Mouse (Mus musculus) lung, adult 2 months (tissue): ENCODE results near the gene Pole3. TPM values are rescaled to one million over a fixed set of nuclear protein-coding genes. Genes with fewer than 3 reads are reported as not detected.

Experiments used
- DNase-seq: peaks from one replicate; pipeline ENCODE4 v3.0.0; 2022
- H3K4me1 ChIP-seq: fragments of 200-500 bp; 2 replicates; pipeline ENCODE4 v1.6.1; 2011; ENCODE audit warnings: low read length; ENCODE audit not compliant: control insufficient read depth, insufficient read depth
- H3K4me3 ChIP-seq: fragments of 200-500 bp; replicated peaks from 2 replicates; pipeline ENCODE3; 2011; ENCODE audit warnings: low read depth, mild to moderate bottlenecking, control low read depth, low read length; ENCODE audit errors: extremely low read depth
- CTCF ChIP-seq: fragments of 200-500 bp; IDR thresholded peaks from 2 replicates; pipeline ENCODE4 v1.5.1; 2011; ENCODE audit warnings: mild to moderate bottlenecking, low read length, control low read depth; ENCODE audit not compliant: insufficient read depth
- POLR2A ChIP-seq: fragments of 200-500 bp; IDR thresholded peaks from 2 replicates; pipeline ENCODE4 v1.6.1; 2011; ENCODE audit warnings: low read depth, mild to moderate bottlenecking, control low read depth, low read length, borderline replicate concordance; ENCODE audit errors: extremely low read depth
- WGBS: fragments of 180-500 bp; shearing (Covaris S2); methylation state at CpG from one replicate; pipeline ENCODE4 v1.1.7; 2018; 5-methylcytosine and 5-hydroxymethylcytosine counted together
- polyA plus RNA-seq: library from polyadenylated mRNA; depleted of rRNA; stranded (reverse); fragments of >200 nt; gene quantifications from 2 replicates; pipeline ENCODE4 v1.2.3, GENCODE M21; 2012; rRNA removed

Gene Pole3
- 8.9 and 16.1 TPM in 2 replicates for polyA plus RNA-seq

DNA sequence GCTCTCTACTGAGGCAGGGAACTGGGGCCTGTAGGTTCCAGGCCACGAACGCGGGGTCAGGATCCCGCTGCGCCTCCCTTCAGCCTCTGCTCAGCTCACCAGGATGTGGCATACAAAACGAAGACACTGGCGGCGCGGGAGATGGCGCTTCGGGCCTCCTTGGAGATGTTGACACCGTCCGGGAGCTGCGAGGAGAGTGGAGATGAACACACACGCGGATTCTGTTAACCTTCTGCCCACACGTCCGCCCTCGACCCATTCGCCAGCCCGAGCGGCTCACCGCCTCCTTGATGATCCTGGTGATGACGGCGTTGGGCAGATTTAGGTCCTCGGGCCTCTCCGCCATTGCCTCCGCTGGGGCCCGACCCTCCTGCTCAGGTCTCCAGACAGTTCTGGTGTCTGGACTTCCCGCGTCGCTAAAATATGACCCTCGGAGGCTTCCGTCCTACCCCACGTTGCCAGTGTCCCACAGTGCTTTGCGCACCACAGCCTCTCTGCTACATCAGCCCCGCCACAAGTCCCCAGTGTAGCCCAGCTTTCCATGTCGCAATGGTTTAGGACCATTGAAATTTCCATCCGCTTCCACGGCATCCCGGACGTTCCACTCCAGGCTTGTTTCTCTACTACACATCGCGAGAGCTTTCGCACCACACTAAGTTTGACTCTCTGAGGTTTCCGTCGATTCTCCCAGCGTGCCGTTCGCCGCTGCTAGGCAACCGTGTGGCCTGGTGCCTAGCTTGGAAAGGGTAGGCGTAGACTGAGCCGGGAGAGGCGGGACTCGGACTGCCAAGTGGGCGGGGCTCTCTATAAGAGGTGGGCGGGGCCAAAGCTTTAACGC is at the start of gene Pole3, which contains the start of gene 4933430I17Rik:
Gene Pole3, minus strand, starts transcription at position 418 of the 838 bp plus-strand sequence.
Gene 4933430I17Rik, plus strand, starts transcription at position 719 of the 838 bp plus-strand sequence.
- under 1% methylated on average over 59 of the region's 59 CpGs for WGBS
- Histone ChIP-seq H3K4me1 (peaks cover 4% of the 10 kb centered on the region; the same call in 1 of the 2 replicates), H3K4me3 (peak within 1 kb of the TSS; percentile 91)
- peak; percentile 98 for DNase-seq
- TF ChIP-seq POLR2A, result no peak
- TF ChIP-seq CTCF, result no peak

- H3K4me3 ChIP-seq, result no peak overlapping the region
- WGBS, result 63% methylated on average over 5 of the region's 5 CpGs
- H3K4me1 ChIP-seq, result no peaks in the 10 kb centered on the region
- DNase-seq, result no peak
- TF ChIP-seq CTCF (no peak), POLR2A (no peak)
Observed at GRCm38 (mm10) chr4:62570029-62570428, 45.2 kb upstream of the Pole3 start.

DNA sequence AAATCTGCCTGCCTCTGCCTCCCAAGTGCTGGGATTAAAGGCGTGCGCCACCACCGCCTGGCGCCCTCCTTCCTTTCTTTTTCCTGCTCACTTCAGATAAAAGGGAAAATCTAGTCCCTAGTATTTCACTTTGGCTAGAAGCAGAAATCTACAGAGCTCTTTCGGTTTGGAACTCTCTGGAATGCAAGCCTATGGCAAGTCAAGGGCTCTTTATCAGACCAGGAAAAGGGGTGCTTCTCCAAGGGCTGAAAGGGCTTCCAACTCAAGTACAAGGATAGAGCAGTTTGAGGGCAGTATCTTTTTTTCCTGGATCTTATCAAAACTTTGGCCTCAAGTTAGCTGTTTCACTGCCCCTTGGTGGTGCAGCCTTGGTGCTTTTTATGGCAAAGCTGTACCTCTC is 44.7 kb upstream of the Pole3 start:
- H3K4me3 ChIP-seq, result no peak overlapping the region
- TF ChIP-seq POLR2A (no peak), CTCF (no peak)
- H3K4me1 ChIP-seq, result no peaks in the 10 kb centered on the region
- DNase-seq, result no peak
- 86% methylated on average over 5 of the region's 5 CpGs for WGBS

DNA sequence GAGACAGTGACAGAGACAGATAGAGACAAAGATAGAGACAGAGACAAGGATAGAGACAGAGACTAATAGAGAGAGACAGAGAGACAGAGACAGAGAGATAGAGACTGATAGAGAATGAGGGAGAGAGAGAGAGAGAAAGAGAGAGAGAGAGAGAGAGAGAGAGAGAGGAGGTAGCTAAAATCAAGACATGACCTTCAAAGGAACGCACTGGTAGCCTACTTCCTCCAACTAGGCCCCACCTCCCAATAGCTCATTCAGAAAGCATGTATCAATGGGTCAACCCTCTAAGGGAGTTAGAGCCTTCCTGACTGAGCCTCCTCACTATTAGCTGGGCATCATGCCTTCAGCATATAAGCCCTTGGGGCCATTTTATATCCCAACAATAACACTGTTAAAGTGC is 43.5 kb upstream of the Pole3 start:
- no peak for DNase-seq
- no peak for TF ChIP-seq POLR2A
- no peak for TF ChIP-seq CTCF
- H3K4me3 ChIP-seq, result no peak overlapping the region
- WGBS, result 54% methylated on average over 1 of the region's 1 CpGs
- H3K4me1 ChIP-seq, result no peaks in the 10 kb centered on the region

DNA sequence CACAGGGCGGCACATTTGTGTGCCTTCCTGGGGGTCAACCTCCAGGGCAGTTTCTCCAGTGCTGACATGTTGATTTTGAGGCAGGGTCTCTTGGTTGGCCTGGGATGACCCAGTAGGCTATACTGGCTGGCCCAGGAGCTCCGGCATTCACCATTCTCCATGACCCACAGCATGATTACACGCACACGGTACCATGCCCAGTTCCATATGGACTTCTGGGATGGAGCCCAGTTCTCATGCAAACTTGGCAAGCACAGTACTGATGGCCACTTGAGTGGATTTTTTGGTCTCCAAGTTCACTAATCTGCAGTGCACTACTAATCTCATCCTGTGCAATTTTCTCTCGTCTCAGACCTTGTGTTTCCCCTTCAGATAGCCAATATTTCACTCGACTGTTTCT is 42.8 kb upstream of the Pole3 start:
- no peak for DNase-seq
- TF ChIP-seq CTCF, result no peak
- TF ChIP-seq POLR2A, result no peak
- 83% methylated on average over 6 of the region's 6 CpGs for WGBS
- no peaks in the 10 kb centered on the region for H3K4me1 ChIP-seq
- H3K4me3 ChIP-seq, result no peak overlapping the region

DNA sequence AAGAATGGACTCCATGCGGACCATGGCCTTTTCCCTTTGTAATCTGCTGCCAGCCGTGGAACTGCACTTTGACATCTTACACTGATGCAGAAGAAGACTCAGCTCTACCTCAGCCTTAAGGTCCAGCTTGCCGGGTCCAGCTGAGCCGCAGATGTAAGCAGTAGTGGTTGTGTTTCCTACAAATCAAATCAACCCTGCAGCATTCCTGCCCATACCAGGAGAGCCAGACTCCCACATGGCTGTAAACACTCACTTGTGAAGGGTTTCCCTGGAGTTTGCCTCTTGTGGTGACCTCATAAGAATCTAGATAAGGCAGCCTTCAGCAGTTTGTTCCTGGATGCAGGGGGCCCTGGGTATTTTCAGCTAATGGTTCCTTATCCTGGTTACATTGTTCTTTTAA is 41.7 kb upstream of the Pole3 start:
- Histone ChIP-seq H3K4me3 (no peak overlapping the region), H3K4me1 (0 out of 2 replicates have a peak, but pooled peaks cover 3% of the 10 kb centered on the region)
- DNase-seq, result no peak
- TF ChIP-seq POLR2A (no peak), CTCF (no peak)
- 66% methylated on average over 4 of the region's 4 CpGs for WGBS

GRCm38 (mm10) chr4:62562006-62562405 is 37.1 kb upstream of the Pole3 start:
- Histone ChIP-seq H3K4me3 (no peak overlapping the region), H3K4me1 (0 out of 2 replicates have a peak, but pooled peaks cover 3% of the 10 kb centered on the region)
- TF ChIP-seq CTCF (no peak), POLR2A (no peak)
- WGBS, result 54% methylated on average over 4 of the region's 4 CpGs
- DNase-seq, result no peak

DNA sequence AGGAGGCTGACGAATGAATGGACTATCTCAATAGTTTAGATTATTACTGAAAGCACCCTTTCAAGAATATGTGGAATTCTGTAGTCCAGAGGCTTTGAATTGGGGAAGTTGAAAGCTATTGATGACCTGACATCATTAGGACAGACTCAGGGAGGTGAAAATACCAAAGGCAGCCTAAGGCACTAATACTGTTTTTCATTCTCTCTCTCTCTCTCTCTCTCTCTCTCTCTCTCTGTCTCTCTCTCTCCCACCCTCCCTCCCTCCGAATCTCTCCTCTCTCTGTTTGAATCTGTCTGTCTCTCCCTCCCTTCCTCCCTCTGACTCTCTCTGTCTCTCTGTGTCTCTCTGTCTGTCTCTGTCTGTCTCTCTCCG is 36.7 kb upstream of the Pole3 start:
- Histone ChIP-seq H3K4me3 (no peak overlapping the region), H3K4me1 (0 out of 2 replicates have a peak, but pooled peaks cover 3% of the 10 kb centered on the region)
- no peak for DNase-seq
- no peak for TF ChIP-seq POLR2A
- no peak for TF ChIP-seq CTCF
- WGBS, result 42% methylated on average over 3 of the region's 3 CpGs

GRCm38 (mm10) chr4:62560963-62561629 is 36.2 kb upstream of the Pole3 start:
- H3K4me1 ChIP-seq, result 0 out of 2 replicates have a peak, but pooled peaks cover 3% of the 10 kb centered on the region
- DNase-seq, result peak; percentile 61
- TF ChIP-seq POLR2A (no peak), CTCF (peak; percentile 28; the same call in 1 of the 2 replicates)

DNA sequence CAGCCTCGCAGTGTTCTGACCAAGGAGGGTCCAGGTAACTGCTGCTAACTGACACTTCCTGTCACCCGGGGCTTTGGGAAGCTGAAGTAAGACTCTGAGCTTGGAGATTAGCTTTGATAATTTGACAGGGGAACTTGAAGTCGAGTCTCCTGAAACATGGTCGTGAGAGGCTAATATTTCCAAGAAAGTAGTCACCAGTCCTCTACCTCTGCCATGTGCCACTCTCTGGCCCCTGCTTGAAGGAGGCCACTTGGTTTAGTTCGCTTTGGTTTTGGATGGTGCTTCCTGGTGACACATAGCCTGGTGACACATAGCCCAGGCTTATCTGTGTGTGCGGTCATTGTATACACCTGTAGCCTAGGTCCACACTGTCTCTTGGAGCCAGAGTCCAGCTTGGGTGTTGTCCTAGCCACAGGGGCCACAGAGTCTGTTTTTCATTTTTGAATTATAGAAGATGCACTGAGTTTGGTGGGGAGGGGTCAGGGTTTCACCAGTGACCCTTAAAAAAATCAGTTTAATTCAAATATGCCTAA is 35.0 kb upstream of the Pole3 start, which contains the start of gene Rgs3:
Gene Rgs3, plus strand, starts transcription at position 51 of the 533 bp plus-strand sequence.
- TF ChIP-seq CTCF, result no peak
- no peak for TF ChIP-seq POLR2A
- H3K4me1 ChIP-seq, result 0 out of 2 replicates have a peak, but pooled peaks cover 3% of the 10 kb centered on the region
- no peak for DNase-seq
- 39% methylated on average over 6 of the region's 6 CpGs for WGBS
- no peak within 1 kb of the TSS for H3K4me3 ChIP-seq

More at GRCm38 (mm10) chr4:62560963-62561629, 36.2 kb upstream of the Pole3 start:
- no peak overlapping the region for H3K4me3 ChIP-seq
- WGBS, result 22% methylated on average over 4 of the region's 4 CpGs
